Mouse (Mus musculus) lung, embryonic 16.5 days (tissue): Measurements from ENCODE around the gene Ccl8. TPM values are rescaled to one million over a fixed set of nuclear protein-coding genes. Genes with fewer than 3 reads are reported as not detected.

Experiments used
- ATAC-seq: fragments of 200-750 bp; cut with Nextera tagmentation; 2 replicates; pipeline ENCODE4 v1.8.0; 2017; ENCODE audit warnings: low read depth, mild to moderate bottlenecking, moderate library complexity
- H3K27ac ChIP-seq: fragments of 300-500 bp; sonication (generic); 2 replicates; pipeline ENCODE4 v1.5.1; 2014; ENCODE audit warnings: mild to moderate bottlenecking, control low read depth, low read length
- H3K27me3 ChIP-seq: fragments of 300-500 bp; sonication (generic); 2 replicates; pipeline ENCODE4 v1.6.1; 2014; ENCODE audit warnings: low read depth, low read length, mixed read lengths; ENCODE audit not compliant: control insufficient read depth, insufficient read depth
- H3K36me3 ChIP-seq: fragments of 300-500 bp; sonication (generic); 2 replicates; pipeline ENCODE4 v1.6.1; 2014; ENCODE audit warnings: low read length; ENCODE audit not compliant: control insufficient read depth, insufficient read depth
- H3K4me1 ChIP-seq: fragments of 300-500 bp; sonication (generic); replicated peaks from 2 replicates; pipeline ENCODE4 v1.6.1; 2014; ENCODE audit warnings: low read length, mixed read lengths; ENCODE audit not compliant: control insufficient read depth, insufficient read depth
- H3K4me2 ChIP-seq: fragments of 300-500 bp; sonication (generic); 2 replicates; pipeline ENCODE4 v1.6.1; 2014; ENCODE audit warnings: low read depth, low read length, control low read depth
- H3K4me3 ChIP-seq: fragments of 300-500 bp; sonication (generic); 2 replicates; pipeline ENCODE4 v1.5.1; 2014; ENCODE audit warnings: mild to moderate bottlenecking, low read length, control low read depth
- H3K9ac ChIP-seq: fragments of 300-500 bp; sonication (generic); 2 replicates; pipeline ENCODE4 v1.6.1; 2014; ENCODE audit warnings: low read length, control low read depth
- H3K9me3 ChIP-seq: fragments of 300-500 bp; sonication (generic); 2 replicates; pipeline ENCODE4 v1.6.1; 2016; ENCODE audit warnings: low read length; ENCODE audit not compliant: control insufficient read depth
- WGBS: fragments of 180-500 bp; shearing (Covaris S2); extraction: QIAGEN DNeasy Blood & Tissue Kit; methylation state at CpG from one replicate; pipeline ENCODE4 v1.1.7; 2014; 5-methylcytosine and 5-hydroxymethylcytosine counted together
- polyA plus RNA-seq: library from polyadenylated mRNA; unstranded; fragments of >200 nt; fragmentation: Nextera tagmentation; extraction: Ambion mirVana; gene quantifications from 2 replicates; pipeline ENCODE4 v1.2.1, GENCODE M21; 2015

The Ccl8 gene
- polyA plus RNA-seq, 1 experiment from 2014 or later = not detected

GRCm38 (mm10) chr11:82084360-82084759 is 30.6 kb upstream of the Ccl8 start:
- 88% methylated on average over 3 of the region's 3 CpGs for WGBS

GRCm38 (mm10) chr11:82099511-82100323 is 15.3 kb upstream of the Ccl8 start:
- H3K4me1 ChIP-seq = peaks cover 6% of the 10 kb centered on the region; the same call in 1 of the 2 replicates
- H3K9ac ChIP-seq = no peak overlapping the region
- no peak overlapping the region for H3K4me3 ChIP-seq
- peak overlapping the region; percentile 79 for H3K27ac ChIP-seq
- ATAC-seq = peak; percentile 96
- no peaks in the 10 kb centered on the region for H3K9me3 ChIP-seq
- H3K27me3 ChIP-seq = no peaks in the 10 kb centered on the region
- no peaks in the 10 kb centered on the region for H3K36me3 ChIP-seq
- H3K4me2 ChIP-seq = no peak overlapping the region
- 44% methylated on average over 10 of the region's 10 CpGs for WGBS

More at GRCm38 (mm10) chr11:82084360-82084759, 30.6 kb upstream of the Ccl8 start:
- H3K36me3 ChIP-seq = no peaks in the 10 kb centered on the region
- 0 out of 2 replicates have a peak, but pooled peaks cover 2% of the 10 kb centered on the region for H3K9me3 ChIP-seq
- no peak overlapping the region for H3K27ac ChIP-seq
- no peak overlapping the region for H3K4me3 ChIP-seq
- H3K4me2 ChIP-seq = no peak overlapping the region
- H3K27me3 ChIP-seq = no peaks in the 10 kb centered on the region
- no peaks in the 10 kb centered on the region for H3K4me1 ChIP-seq
- ATAC-seq = no peak
- H3K9ac ChIP-seq = no peak overlapping the region

GRCm38 (mm10) chr11:82101087-82101486 is 13.9 kb upstream of the Ccl8 start:
- 86% methylated on average over 4 of the region's 4 CpGs for WGBS
- ATAC-seq = no peak

GRCm38 (mm10) chr11:82101529-82101928 is 13.5 kb upstream of the Ccl8 start, which contains the start of gene Ccl12:
Ccl12 (plus strand) TSS chr11:82101845.
- Histone ChIP-seq H3K9ac (no peak within 1 kb of the TSS), H3K9me3 (no peaks in the 10 kb centered on the region), H3K27ac (peak within 1 kb of the TSS; percentile 76; the same call in 1 of the 2 replicates), H3K4me1 (peaks cover 6% of the 10 kb centered on the region; the same call in 1 of the 2 replicates), H3K4me2 (no peak within 1 kb of the TSS), H3K36me3 (no peaks in the 10 kb centered on the region), H3K27me3 (no peaks in the 10 kb centered on the region), H3K4me3 (no peak within 1 kb of the TSS)
- WGBS = 66% methylated on average over 2 of the region's 2 CpGs
- ATAC-seq = no peak

More at GRCm38 (mm10) chr11:82101087-82101486, 13.9 kb upstream of the Ccl8 start:
- H3K4me1 ChIP-seq = peaks cover 6% of the 10 kb centered on the region; the same call in 1 of the 2 replicates
- no peak overlapping the region for H3K4me2 ChIP-seq
- H3K27ac ChIP-seq = no peak overlapping the region; the same call in 1 of the 2 replicates
- H3K27me3 ChIP-seq = no peaks in the 10 kb centered on the region
- H3K4me3 ChIP-seq = no peak overlapping the region
- no peak overlapping the region for H3K9ac ChIP-seq
- H3K9me3 ChIP-seq = no peaks in the 10 kb centered on the region
- no peaks in the 10 kb centered on the region for H3K36me3 ChIP-seq

GRCm38 (mm10) chr11:82109611-82110010 is 5.4 kb upstream of the Ccl8 start:
- H3K27me3 ChIP-seq = no peaks in the 10 kb centered on the region
- H3K4me2 ChIP-seq = no peak overlapping the region
- no peaks in the 10 kb centered on the region for H3K36me3 ChIP-seq
- no peak for ATAC-seq
- H3K9me3 ChIP-seq = no peaks in the 10 kb centered on the region
- H3K4me3 ChIP-seq = no peak overlapping the region
- H3K9ac ChIP-seq = no peak overlapping the region
- H3K27ac ChIP-seq = no peak overlapping the region
- H3K4me1 ChIP-seq = no peaks in the 10 kb centered on the region

- ATAC-seq = peak; percentile 87
- H3K27ac ChIP-seq = peak overlapping the region; percentile 66; the same call in 1 of the 2 replicates
- H3K4me3 ChIP-seq = no peak overlapping the region
- H3K4me2 ChIP-seq = no peak overlapping the region
- H3K27me3 ChIP-seq = no peaks in the 10 kb centered on the region
- no peaks in the 10 kb centered on the region for H3K36me3 ChIP-seq
- no peaks in the 10 kb centered on the region for H3K9me3 ChIP-seq
- no peaks in the 10 kb centered on the region for H3K4me1 ChIP-seq
- H3K9ac ChIP-seq = no peak overlapping the region
- 31% methylated on average over 6 of the region's 6 CpGs for WGBS
Observed at GRCm38 (mm10) chr11:82110372-82111248, 4.4 kb upstream of the Ccl8 start.

GRCm38 (mm10) chr11:82116041-82116440 is 1.1 kb downstream of the Ccl8 start:
- WGBS = 70% methylated on average over 3 of the region's 3 CpGs
- Histone ChIP-seq H3K27me3 (no peaks in the 10 kb centered on the region), H3K9ac (no peak overlapping the region), H3K4me2 (no peak overlapping the region), H3K9me3 (no peaks in the 10 kb centered on the region), H3K27ac (no peak overlapping the region), H3K4me3 (no peak overlapping the region), H3K36me3 (no peaks in the 10 kb centered on the region), H3K4me1 (no peaks in the 10 kb centered on the region)
- ATAC-seq = no peak

GRCm38 (mm10) chr11:82132977-82133376 is 18.0 kb downstream of the Ccl8 start:
- Histone ChIP-seq H3K27ac (no peak overlapping the region), H3K27me3 (no peaks in the 10 kb centered on the region), H3K4me2 (no peak overlapping the region), H3K36me3 (no peaks in the 10 kb centered on the region), H3K4me1 (no peaks in the 10 kb centered on the region), H3K4me3 (no peak overlapping the region), H3K9ac (no peak overlapping the region), H3K9me3 (no peaks in the 10 kb centered on the region)
- ATAC-seq = no peak
- WGBS = 63% methylated on average over 1 of the region's 1 CpGs

GRCm38 (mm10) chr11:82136196-82136595 is 21.2 kb downstream of the Ccl8 start:
- Histone ChIP-seq H3K4me3 (no peak overlapping the region), H3K9me3 (no peaks in the 10 kb centered on the region), H3K4me2 (no peak overlapping the region), H3K9ac (no peak overlapping the region), H3K27me3 (no peaks in the 10 kb centered on the region), H3K4me1 (peaks cover 10% of the 10 kb centered on the region), H3K27ac (no peak overlapping the region), H3K36me3 (no peaks in the 10 kb centered on the region)
- 78% methylated on average over 2 of the region's 2 CpGs for WGBS
- no peak for ATAC-seq
